Mouse (Mus musculus) spleen, postnatal 4 days (tissue): ENCODE measurements around the gene Nsun5.
A peak's percentile ranks its signal among the peaks of the same experiment; 100 is the strongest.
"Not testable (repeated sequence)": the region's sequence is repeated elsewhere in the genome, so short reads cannot be mapped to it uniquely, and the experiment has no call there.

ENCODE experiments used
- DNase-seq, 2 experiments: peaks; one replicate each; pipeline ENCODE4 v3.0.0; 2022; ENCODE audit warnings: low spot score in 2 of 2

Gene Nsun5

DNA sequence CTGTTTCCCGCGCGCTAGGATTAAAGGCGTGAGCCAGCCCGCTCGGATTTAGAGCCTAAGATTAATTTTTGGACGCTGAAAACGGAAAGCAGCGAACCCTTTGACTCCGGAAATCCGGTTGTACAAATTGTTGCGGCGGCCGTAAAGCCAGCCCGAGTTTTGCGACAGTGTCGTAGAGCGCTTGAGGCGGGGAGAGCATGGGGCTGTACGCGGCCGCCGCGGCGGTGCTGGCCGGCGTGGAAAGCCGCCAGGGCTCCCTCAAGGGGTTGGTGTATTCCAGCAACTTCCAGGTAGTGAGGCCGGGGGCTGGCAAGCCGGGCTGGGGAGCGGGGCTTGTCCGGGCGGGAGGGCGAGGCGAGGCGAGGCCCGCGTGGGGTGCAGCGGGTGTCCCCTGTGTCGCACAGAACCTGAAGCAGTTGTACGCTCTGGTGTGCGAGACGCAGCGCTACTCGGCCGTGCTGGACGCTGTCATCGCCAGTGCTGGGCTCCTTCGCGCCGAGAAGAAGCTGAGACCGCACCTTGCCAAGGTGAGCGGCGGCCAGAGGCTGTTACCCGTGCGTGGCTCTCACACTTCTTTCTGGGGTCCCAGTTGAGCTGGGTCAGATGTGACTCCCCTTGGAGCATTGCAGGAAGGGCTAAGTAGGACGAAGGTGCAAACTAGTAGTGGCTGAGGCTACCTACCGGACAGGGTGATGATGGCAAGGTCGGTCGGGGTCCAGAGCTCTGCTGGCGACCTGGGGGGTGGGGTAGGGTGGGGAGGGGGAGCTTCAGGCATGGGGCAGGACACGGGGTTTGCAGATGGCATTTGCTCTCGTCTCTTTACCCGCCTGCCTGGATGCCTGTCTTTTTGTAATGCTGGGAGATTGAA, at the start of gene Nsun5:
Nsun5 (plus strand) TSS at position 167 of the 868 bp plus-strand sequence.
- DNase-seq = peak; percentile 95 to 98

- DNase-seq = no peak
Measured at GRCm38 (mm10) chr5:135322197-135322596, 47.6 kb upstream of the Nsun5 start.

DNA sequence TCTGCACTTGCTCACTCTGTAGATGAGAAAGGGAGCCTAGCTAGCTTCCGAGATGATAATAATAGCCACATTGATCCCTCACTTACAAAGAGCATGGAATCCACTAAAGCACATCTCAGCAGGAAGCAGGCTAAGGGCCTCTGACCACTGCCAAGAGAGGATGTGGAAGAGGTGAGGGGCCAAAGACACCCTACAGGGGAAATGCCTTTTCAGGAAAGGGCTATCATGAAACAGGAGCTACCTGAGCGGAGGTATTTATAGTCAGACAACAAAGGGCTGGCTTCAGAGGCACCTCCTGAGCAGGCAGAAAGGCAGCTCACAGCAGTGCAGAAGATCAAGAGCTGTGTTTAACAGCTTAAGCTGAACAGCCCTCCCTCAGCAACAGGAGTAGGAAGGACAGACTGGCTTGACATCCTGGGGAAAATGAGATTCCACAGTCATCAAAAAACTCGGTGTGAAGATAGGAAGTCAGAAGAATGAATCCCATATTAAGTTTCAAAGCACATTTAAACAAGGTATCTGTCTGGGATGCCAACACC, 43.6 kb upstream of the Nsun5 start:
- DNase-seq = no peak

DNA sequence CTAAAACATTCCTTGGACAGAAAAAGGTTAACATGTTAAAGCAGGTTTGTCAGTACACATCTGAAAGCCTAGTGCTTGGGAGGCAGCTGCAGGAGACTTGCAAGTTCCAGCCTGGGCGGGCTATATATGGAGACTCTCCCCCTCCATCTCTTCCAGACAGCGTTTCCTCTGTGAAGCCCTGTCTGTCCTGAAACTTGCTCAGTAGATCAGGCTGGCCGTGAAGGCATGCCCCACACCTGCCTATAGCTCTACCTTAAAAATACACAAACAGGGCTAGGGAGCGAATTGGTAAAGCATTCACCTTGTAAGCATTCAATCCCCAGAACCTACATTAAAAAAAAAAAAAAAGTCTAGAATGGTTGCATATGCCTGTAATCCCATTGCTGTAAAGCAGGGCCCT, 40.3 kb upstream of the Nsun5 start:
- DNase-seq = no peak

DNA sequence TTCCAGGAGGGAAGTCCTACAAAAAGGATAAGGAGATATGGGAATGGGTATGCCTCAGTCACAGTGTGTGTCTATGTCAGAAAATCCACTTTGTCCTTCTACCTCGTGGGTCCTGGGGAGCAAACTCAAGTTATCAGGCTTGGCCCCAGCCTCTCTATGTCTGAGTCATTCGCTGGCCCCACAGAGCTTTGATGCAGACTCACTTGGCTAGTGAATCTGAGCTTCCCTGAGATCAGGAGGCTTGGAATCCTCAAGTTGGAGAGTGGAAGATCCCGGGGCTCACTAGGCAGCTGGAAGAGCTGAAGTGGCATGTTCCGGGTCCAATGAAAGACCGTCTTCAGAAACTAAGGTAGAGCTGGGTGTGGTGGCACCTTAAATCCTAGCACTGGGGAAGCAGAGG, 39.6 kb upstream of the Nsun5 start:
- DNase-seq = no peak

DNA sequence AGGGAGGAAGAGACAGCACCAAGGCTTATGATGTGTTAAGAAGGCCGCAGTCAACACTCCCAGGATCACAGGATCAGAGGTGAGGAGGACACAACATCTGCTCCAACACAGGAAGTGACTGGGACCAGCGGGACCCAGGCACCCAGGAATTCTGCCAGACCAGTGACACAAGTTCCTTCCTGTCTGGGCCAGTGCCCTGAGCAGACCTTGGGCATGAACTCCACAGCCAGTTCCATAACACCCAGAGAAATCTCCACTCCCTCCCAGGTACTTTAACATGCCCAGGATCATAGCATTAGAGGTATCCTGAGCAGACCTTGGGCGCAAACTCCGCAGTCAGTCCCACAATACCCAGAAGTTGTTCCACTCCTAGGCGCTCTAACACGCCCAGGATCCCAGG, 38.6 kb upstream of the Nsun5 start:
- no peak for DNase-seq

DNA sequence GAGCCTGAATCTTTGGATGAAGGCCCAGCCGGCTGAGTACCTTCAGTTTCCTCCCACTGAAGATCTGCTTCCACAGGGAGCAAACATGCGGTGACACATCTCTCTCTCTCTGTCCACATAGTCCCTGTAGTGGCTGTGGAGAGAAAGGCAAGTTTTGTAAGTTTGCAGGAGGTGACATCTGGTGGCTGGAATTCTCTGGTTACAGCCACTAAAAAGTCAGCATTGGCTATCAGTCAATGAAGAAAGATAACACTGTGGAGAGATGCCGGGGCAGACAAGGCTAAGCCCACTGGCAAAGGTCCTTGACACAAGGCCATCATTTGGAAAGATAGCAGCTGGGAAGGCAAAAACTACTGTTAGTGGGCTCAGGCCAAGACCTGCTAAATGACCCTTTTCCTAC, 32.2 kb upstream of the Nsun5 start:
- no peak for DNase-seq

GRCm38 (mm10) chr5:135345989-135346388, 23.8 kb upstream of the Nsun5 start:
- DNase-seq = no peak

DNA sequence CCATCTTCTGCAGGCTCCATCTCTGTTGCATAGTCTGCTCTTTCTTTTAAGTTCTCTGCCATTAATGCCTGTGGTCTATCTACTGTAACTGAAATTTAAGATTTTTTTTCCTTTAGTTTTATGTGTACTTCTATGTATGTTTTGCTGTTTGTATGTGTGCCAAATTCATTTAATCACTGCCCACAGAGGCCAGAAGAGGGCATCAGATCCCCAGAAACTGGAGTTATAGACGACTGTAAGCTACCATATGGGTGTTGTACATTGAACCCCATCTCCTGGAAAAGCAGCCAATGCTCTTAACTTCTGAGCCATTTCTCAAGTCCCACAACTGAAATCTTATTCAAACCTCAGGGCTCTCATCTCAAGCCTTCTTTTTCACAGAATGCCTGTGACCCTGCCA, 23.3 kb upstream of the Nsun5 start:
- no peak for DNase-seq

DNA sequence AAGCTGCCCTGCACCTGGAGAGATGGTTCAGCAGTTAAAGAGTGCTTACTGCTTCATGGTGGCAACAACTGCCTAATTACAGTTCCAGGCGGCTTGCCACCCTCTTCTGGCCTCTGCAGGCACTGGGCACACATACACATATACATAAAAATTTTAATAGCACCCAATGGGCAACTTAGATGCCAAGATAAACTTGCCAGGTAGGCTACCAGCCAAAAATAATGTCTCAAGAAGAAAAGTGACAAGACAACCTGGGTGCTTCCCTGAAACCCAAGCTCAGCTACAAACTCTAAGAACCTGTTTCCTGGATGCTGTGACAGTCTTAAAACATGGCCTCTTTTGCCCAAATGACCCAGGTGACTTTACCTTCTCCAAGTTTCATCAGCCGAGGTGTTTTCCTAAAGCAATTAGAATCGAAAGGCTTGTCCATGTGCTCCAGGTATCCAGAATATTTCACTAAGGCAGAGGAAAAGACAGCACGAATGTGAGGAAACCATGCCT, 22.2 kb upstream of the Nsun5 start:
- no peak for DNase-seq

DNA sequence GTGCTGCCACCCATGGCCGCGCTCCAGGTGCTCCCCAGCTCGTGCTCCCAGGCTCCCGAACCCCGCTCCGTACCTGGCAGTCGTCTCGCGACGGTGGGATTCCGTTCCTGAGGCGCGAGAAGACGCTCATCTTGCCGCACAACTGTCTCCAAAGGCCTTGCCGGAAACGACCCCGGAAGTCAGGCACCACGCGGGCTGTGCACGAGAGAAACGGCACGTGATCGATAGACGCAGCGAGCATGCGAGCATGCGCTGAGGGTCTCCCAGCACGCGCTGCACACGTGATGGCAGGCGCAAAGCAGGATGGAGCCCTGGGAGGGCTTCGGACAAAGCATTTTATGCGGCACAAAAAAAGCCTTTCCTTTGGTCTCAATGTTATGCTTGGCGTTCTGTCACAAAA, 19.9 kb upstream of the Nsun5 start, which contains the start of gene Fkbp6:
Fkbp6 (minus strand) TSS at position 183 of the 400 bp plus-strand sequence.
- DNase-seq = no peak

GRCm38 (mm10) chr5:135351606-135352005, 18.1 kb upstream of the Nsun5 start:
- no peak for DNase-seq

DNA sequence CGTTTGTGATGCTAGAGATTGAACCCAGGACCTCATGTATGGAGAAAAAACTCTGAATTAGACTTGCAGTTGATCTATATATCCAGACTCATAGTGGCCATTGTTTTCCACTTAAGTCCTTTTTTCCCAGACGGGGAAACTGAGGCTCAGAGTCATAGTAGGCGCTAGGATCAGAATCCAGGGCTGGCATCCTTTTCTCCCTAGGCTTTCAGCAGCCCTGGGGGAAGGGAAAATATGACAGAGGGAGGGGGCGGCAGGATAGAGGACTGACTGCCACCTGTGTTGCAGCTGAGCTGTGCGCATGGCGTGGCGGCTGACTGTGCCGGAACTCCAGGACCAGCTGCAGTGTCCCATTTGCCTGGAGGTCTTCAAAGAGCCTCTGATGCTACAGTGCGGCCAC, 16.8 kb upstream of the Nsun5 start, which contains the start of gene Trim50:
Trim50 (plus strand) TSS at position 301 of the 400 bp plus-strand sequence.
- no peak for DNase-seq

DNA sequence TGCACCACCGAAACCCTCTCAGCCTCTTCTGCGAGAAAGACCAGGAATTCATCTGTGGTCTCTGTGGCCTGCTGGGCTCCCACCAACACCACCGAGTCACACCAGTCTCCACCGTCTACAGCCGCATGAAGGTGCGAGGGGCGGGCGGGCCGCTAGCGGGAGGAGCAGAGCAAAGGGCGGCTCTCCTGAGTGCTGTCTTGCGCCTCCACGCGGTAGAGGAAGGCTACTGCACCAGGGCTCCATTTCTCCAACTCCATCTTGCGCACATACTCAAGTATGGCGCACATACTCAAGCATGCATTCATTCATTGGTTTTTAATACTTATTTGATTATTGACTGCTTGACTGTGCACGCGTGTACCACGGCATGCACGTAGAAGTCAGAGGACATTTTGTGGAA, 16.2 kb upstream of the Nsun5 start:
- DNase-seq = no peak

- DNase-seq = no peak
Measured at GRCm38 (mm10) chr5:135356090-135356489, 13.7 kb upstream of the Nsun5 start.

GRCm38 (mm10) chr5:135357556-135357955, 12.2 kb upstream of the Nsun5 start:
- DNase-seq = peak; percentile 54 to 87

DNA sequence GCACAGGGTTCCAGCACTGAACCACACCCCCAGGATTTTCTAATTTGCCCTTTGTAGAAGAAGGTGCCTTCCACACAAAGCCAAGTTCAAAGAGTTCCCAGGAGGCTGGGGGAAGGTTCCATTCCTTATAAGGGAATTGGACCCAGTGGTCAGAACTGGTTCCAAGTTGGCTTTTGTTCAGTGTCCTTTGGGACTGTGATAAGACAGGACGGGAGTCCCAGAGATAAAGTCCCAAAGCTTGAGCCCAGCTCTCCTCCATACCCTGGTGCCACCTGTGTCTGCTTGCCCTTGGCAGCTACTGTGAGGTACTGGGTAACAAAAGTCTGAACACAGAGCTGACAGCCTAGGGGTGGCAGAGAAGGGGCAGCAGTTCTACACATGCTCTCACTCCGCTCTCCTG, 10.0 kb upstream of the Nsun5 start:
- no peak for DNase-seq

GRCm38 (mm10) chr5:135362572-135362971, 7.2 kb upstream of the Nsun5 start:
- DNase-seq = no peak

GRCm38 (mm10) chr5:135363540-135363939, 6.2 kb upstream of the Nsun5 start:
- peak in 1 of 2 experiments; percentile 66 for DNase-seq

DNA sequence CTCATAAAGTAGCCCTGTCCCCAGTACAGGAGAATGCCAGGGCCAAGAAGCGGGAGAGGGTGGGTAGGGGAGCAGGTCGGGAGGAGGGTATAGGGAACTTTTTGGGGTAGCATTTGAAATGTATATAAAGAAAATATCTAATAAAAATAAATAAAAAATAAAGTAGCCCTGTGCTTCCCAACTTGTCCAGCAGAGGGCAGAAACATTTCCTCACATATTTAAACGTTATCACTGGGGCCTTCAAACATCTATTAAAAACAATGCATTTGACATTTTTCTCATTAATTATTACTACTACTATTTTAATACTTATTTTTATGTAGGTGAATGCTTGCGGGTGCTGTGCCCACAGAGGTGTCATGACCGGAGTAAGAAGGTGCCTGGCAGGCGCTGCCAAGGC, 1.9 kb upstream of the Nsun5 start:
- no peak for DNase-seq

DNA sequence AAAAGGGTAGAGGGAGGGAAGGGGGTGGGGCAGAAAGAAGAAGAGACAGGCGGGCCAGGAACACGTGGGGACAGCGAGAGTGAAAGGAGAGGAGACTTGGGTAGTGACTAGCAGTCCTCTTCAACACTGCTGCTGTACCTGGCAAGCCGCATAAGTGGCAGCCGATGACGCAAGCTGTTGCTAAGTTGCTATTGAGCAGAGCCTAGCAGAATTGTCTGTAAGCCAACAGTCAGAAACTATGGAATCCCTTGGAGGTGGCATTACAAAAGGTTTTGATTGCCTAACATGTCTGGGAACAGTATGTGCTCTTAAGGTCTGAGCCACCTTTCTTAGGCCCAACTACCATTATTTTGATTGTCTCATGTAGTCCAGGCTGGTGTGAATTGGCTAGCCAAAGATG, 1.4 kb upstream of the Nsun5 start:
- no peak for DNase-seq

DNA sequence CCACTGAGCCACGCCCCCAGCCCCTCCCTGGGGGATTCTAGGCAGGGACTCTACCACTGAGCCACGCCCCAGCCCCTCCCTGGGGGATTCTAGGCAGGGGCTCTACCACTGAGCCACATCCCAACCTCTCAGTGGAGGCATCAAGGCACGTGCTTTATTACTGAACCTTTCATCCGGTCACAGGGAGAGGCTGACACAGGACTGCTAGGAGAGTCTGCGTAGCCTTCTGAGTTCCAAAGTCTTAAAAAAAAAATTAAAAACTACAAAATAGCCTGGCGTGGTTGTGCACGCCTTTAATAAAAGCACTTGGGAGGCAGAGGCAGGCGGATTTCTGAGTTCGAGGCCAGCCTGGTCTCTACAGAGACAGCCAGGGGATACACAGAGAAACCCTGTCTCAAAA, 557 bp upstream of the Nsun5 start:
- not testable (repeated sequence) for DNase-seq

DNA sequence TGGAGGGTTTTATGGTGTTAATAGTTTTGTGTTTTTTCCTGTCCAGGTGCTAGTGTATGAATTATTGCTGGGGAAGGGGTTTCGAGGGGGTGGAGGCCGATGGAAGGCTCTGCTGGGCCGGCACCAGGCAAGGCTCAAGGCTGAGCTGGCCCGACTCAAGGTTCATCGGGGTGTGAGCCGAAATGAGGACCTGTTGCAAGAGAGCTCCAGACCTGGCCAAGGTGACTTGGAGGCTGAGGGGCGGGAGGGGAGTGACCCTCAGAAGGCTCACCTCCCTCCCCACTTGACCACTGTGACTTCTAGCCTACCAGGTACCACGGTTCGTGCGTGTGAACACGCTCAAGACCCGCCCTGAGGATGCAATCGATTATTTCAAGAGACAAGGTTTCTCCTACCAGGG, 1.4 kb downstream of the Nsun5 start:
- no peak for DNase-seq
